Mouse (Mus musculus) heart, adult 2 months (tissue): ENCODE data around the gene Igfbp5. TPM values are rescaled to one million over a fixed set of nuclear protein-coding genes. Genes with fewer than 3 reads are reported as not detected.

ENCODE experiments used
- DNase-seq, 2 experiments: peaks; one replicate each; pipeline ENCODE4 v3.0.0; 2021
- H3K27ac ChIP-seq: fragments of 200-600 bp; 2 replicates; pipeline ENCODE4 v1.8.1; 2022
- H3K27me3 ChIP-seq: fragments of 200-500 bp; 2 replicates; pipeline ENCODE4 v1.6.1; 2012; ENCODE audit warnings: mild to moderate bottlenecking, low read length, inconsistent platforms, mixed read lengths; ENCODE audit not compliant: control insufficient read depth, insufficient read depth
- H3K36me3 ChIP-seq: fragments of 200-500 bp; 2 replicates; pipeline ENCODE4 v1.6.1; 2012; ENCODE audit warnings: low read length, inconsistent platforms; ENCODE audit not compliant: control insufficient read depth, insufficient read depth
- H3K4me1 ChIP-seq: fragments of 200-500 bp; 2 replicates; pipeline ENCODE4 v1.6.1; 2011; ENCODE audit warnings: low read length; ENCODE audit not compliant: control insufficient read depth, insufficient read depth
- H3K4me3 ChIP-seq: fragments of 200-600 bp; 2 replicates; pipeline ENCODE4 v1.8.1; 2022
- H3K79me2 ChIP-seq: fragments of 200-500 bp; replicated peaks from 2 replicates; pipeline ENCODE4 v1.6.1; 2012; ENCODE audit warnings: mild to moderate bottlenecking, inconsistent platforms, low read length, moderate library complexity, mixed read lengths; ENCODE audit not compliant: control insufficient read depth, insufficient read depth
- H3K9ac ChIP-seq: fragments of 200-500 bp; 2 replicates; pipeline ENCODE4 v1.6.1; 2012; ENCODE audit warnings: low read depth, mild to moderate bottlenecking, control low read depth, inconsistent platforms, low read length, mixed read lengths
- CTCF ChIP-seq: fragments of 200-600 bp; IDR thresholded peaks from 2 replicates; pipeline ENCODE4 v1.8.1; 2022; ENCODE audit warnings: antibody characterized with exemption, mild to moderate bottlenecking, moderate library complexity
- EP300 ChIP-seq: fragments of 200-500 bp; IDR thresholded peaks from 2 replicates; pipeline ENCODE4 v1.6.1; 2011; ENCODE audit warnings: low read depth, low read length, control low read depth; ENCODE audit not compliant: insufficient read depth
- POLR2A ChIP-seq: fragments of 200-500 bp; IDR thresholded peaks from 2 replicates; pipeline ENCODE4 v1.6.1; 2011; ENCODE audit warnings: mild to moderate bottlenecking, low read depth, low read length, control low read depth; ENCODE audit not compliant: insufficient read depth
- WGBS: fragments of 180-500 bp; shearing (Covaris S2); methylation state at CpG from one replicate; pipeline ENCODE4 v1.1.7; 2018; 5-methylcytosine and 5-hydroxymethylcytosine counted together
- intact Hi-C: fragments of 180-260 bp; cut with DNase I; formaldehyde crosslinking; loops from one replicate; pipeline ENCODE4 v1.15.1; 2025
- polyA plus RNA-seq: library from polyadenylated mRNA; depleted of rRNA; stranded (reverse); fragments of >200 nt; gene quantifications from 2 replicates; pipeline ENCODE4 v1.2.3, GENCODE M21; 2012
- total RNA-seq, 2 experiments: library from RNA; stranded (reverse); gene quantifications; 2 replicates each; pipeline ENCODE4 v1.2.3; 2021

Igfbp5 gene
- total and polyA plus RNA-seq, 3 experiments, result 77.8 to 94.7 (median 94.0) TPM

- Histone ChIP-seq H3K79me2 (no peaks in the 10 kb centered on the region), H3K36me3 (no peaks in the 10 kb centered on the region), H3K4me3 (no peak overlapping the region), H3K9ac (no peak overlapping the region), H3K27ac (no peak overlapping the region), H3K27me3 (peaks cover 11% of the 10 kb centered on the region), H3K4me1 (no peaks in the 10 kb centered on the region)
- intact Hi-C loops, result no loop called here
- 43% methylated on average over 6 of the region's 6 CpGs for WGBS
- TF ChIP-seq EP300 (no peak), POLR2A (no peak), CTCF (no peak)
- DNase-seq, result no peak
Measured at GRCm38 (mm10) chr1:72826446-72826845, 48.2 kb downstream of the Igfbp5 start.

DNA sequence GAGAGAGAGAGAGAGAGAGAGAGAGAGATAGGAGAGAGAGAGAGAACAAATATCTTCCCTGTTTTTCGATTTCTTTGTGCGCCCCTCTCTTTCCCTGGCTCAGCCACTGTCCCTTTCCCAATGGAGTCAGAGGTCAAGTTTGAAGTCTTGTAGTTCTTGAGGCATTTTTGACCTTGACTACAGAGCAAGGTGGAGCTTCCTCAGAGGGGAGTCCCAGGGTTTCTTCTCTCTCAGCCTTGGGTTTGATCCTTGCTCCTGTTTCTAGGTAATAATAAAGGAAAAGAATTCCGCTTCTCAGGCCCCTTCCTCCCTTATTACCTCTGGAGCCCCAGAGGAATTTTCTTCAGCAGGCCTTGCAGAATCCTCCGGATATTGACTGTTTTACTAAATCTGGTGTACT lies 48.8 kb downstream of the Igfbp5 start:
- no peak overlapping the region for H3K27ac ChIP-seq
- no peaks in the 10 kb centered on the region for H3K79me2 ChIP-seq
- no peaks in the 10 kb centered on the region for H3K4me1 ChIP-seq
- H3K9ac ChIP-seq, result no peak overlapping the region
- H3K27me3 ChIP-seq, result peaks cover 11% of the 10 kb centered on the region
- no peaks in the 10 kb centered on the region for H3K36me3 ChIP-seq
- no peak for DNase-seq
- H3K4me3 ChIP-seq, result no peak overlapping the region
- intact Hi-C loops, result no loop called here
- WGBS, result 59% methylated on average over 4 of the region's 4 CpGs
- TF ChIP-seq POLR2A, result no peak
- TF ChIP-seq EP300, result no peak
- no peak for TF ChIP-seq CTCF

- Histone ChIP-seq H3K27ac (no peak overlapping the region), H3K36me3 (no peaks in the 10 kb centered on the region), H3K9ac (no peak overlapping the region), H3K27me3 (peaks cover 11% of the 10 kb centered on the region), H3K79me2 (no peaks in the 10 kb centered on the region), H3K4me3 (no peak overlapping the region), H3K4me1 (no peaks in the 10 kb centered on the region)
- no peak for TF ChIP-seq POLR2A
- TF ChIP-seq CTCF, result no peak
- TF ChIP-seq EP300, result no peak
- 6% methylated on average over 20 of the region's 20 CpGs for WGBS
- intact Hi-C loops, result no loop called here
- DNase-seq, result no peak
Measured at GRCm38 (mm10) chr1:72825286-72825685, 49.4 kb downstream of the Igfbp5 start.

DNA sequence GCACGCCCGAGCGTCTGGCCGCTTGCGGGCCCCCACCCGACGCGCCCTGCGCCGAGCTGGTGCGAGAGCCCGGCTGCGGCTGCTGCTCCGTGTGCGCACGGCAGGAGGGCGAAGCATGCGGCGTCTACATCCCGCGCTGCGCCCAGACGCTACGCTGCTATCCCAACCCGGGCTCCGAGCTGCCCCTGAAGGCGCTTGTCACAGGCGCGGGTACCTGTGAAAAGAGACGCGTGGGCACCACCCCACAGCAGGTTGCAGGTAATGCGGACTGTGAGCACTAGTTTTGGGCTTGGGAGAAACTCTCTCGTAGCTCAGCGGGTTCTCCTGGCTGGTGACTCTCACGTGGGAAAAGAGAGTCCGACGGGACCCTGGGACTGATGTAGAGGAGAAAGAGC lies 50.0 kb downstream of the Igfbp5 start:
- no peaks in the 10 kb centered on the region for H3K79me2 ChIP-seq
- H3K27ac ChIP-seq, result no peak overlapping the region
- no peaks in the 10 kb centered on the region for H3K36me3 ChIP-seq
- intact Hi-C loops, result no loop called here
- no peaks in the 10 kb centered on the region for H3K4me1 ChIP-seq
- under 1% methylated on average over 37 of the region's 37 CpGs for WGBS
- peaks cover 11% of the 10 kb centered on the region for H3K27me3 ChIP-seq
- no peak overlapping the region for H3K9ac ChIP-seq
- H3K4me3 ChIP-seq, result peak overlapping the region; percentile 36
- no peak for TF ChIP-seq POLR2A
- TF ChIP-seq EP300, result no peak
- TF ChIP-seq CTCF, result no peak
- no peak for DNase-seq

DNA sequence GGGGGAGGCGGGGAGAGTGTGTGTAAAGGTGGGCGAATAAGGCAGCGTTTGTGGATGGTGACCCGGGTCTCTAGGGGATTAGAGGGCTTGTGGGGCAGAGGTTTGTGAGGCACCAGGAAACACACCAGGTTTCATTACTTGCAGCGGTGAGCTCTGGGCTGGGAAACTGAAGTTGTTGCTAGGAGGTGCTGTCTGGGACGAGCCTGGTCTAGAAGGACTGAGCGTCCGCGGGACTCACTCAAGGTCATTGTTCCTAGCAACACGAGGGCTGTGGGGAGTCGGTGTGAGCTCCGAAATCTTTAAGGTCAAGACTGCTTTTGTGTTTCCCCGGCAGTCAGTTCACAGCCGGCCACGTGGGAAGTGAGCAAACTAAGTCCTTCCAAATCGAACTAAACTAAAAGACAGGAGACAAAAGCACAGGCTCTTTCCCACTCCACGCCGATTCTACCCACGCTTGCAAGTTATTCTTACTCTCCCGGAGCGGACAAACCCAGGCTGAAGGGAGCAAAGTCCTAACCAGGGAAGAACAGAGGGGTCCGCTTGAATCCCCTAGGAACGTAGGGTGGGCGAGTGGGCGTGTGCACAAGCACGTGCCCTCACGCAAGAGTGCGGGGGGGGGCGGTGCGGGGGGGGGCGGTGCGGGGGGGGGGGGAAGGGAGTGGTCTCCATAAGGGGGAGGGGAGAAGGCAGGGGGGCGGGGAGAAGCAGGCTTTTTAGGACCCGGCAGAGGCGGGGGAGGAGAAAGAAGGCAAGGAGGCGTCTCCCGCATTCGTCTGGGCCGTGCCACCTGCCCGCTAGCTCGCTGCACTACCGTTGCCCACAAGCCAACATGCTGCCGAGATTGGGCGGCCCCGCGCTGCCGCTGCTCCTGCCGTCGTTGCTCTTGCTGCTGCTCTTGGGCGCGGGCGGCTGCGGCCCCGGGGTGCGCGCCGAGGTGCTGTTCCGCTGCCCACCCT lies 50.7 kb downstream of the Igfbp5 start, which contains the start of gene Igfbp2:
Gene Igfbp2, plus strand, starts transcription at position 753 of the 956 bp plus-strand sequence.
- Histone ChIP-seq H3K4me3 (peak within 1 kb of the TSS; percentile 36), H3K27ac (no peak within 1 kb of the TSS), H3K79me2 (no peaks in the 10 kb centered on the region), H3K9ac (no peak within 1 kb of the TSS), H3K36me3 (no peaks in the 10 kb centered on the region), H3K4me1 (no peaks in the 10 kb centered on the region), H3K27me3 (peaks cover 11% of the 10 kb centered on the region)
- TF ChIP-seq CTCF, result no peak
- no peak for TF ChIP-seq POLR2A
- no peak for TF ChIP-seq EP300
- 5% methylated on average over 54 of the region's 58 CpGs for WGBS
- no peak for DNase-seq
- intact Hi-C loops, result no loop called here

DNA sequence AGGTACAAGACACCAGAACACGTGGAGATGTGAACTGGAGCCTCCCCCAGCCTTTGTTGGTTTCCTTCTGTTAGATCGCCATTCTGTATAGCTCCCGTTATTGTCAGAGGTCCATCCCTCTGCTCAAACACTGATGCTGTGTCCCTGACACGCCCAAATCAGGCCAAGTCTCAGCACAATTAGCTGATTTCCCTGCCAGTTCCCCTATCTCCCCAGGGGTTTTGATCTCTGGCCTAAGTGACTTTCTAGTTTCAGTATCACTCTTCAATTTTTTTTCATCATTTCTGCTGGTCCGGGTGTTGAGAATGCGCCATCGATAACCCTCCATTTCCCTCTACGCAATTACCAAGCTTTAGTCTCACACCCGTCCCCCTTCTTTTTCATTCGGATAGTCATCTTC lies 51.8 kb downstream of the Igfbp5 start:
- Histone ChIP-seq H3K79me2 (no peaks in the 10 kb centered on the region), H3K9ac (no peak overlapping the region), H3K4me3 (no peak overlapping the region), H3K4me1 (no peaks in the 10 kb centered on the region), H3K27me3 (peaks cover 11% of the 10 kb centered on the region), H3K36me3 (no peaks in the 10 kb centered on the region), H3K27ac (no peak overlapping the region)
- intact Hi-C loops, result no loop called here
- WGBS, result 81% methylated on average over 10 of the region's 10 CpGs
- no peak for DNase-seq
- TF ChIP-seq CTCF (no peak), POLR2A (no peak), EP300 (no peak)
